Mouse (Mus musculus) bone marrow macrophage, adult 2 months (primary cell): ENCODE results near the gene 1700016D06Rik.

ENCODE experiments used
- CTCF ChIP-seq: IDR thresholded peaks from 2 replicates; pipeline ENCODE4 v1.5.1; 2012; ENCODE audit warnings: low read depth, mild to moderate bottlenecking, low read length, moderate library complexity
- POLR2A ChIP-seq: IDR thresholded peaks from 2 replicates; pipeline ENCODE4 v1.6.1; 2012; ENCODE audit warnings: mild to moderate bottlenecking, low read depth, low read length, borderline replicate concordance

GRCm38 (mm10) chr8:11739082-11739481 is 38.2 kb upstream of the 1700016D06Rik start:
- TF ChIP-seq CTCF (no peak), POLR2A (no peak)
